Mouse (Mus musculus): ENCODE results near the gene Ccdc157. TPM values are rescaled to one million over a fixed set of nuclear protein-coding genes. Genes with fewer than 3 reads are reported as not detected.
A peak's percentile ranks its signal among the peaks of the same experiment; 100 is the strongest.

Gene Ccdc157
- polyA plus RNA-seq, 2 experiments: 0.32 to 0.97 TPM

GRCm38 (mm10) chr11:4095171-4096053 is 64.7 kb downstream of the Ccdc157 start, which contains the start of gene Mtfp1:
Gene Mtfp1 (minus strand): TSS chr11:4095445.
- H3K4me1 ChIP-seq (replicated peaks; ENCODE audit: control insufficient read depth in 2 of 2, insufficient read depth in 2 of 2, low read length in 1 of 2): peaks cover 13 to 24% of the 10 kb centered on the region in 2 experiments
- DNase-seq (ENCODE audit: low read depth in 3 of 3, low spot score in 3 of 3) (peak; percentile 52 to 62 (median 55)), ATAC-seq (ENCODE audit: insufficient read depth) (peak; percentile 19; the same call in 1 of the 2 replicates)
- H3K27me3 ChIP-seq (ENCODE audit: control insufficient read depth, insufficient read depth, low read length): no peaks in the 10 kb centered on the region
- H3K9me3 ChIP-seq (ENCODE audit: control insufficient read depth, low read length): no peaks in the 10 kb centered on the region; the same call in 1 of the 2 replicates
- H3K27ac ChIP-seq: peak within 1 kb of the TSS; percentile 67
- H3K36me3 ChIP-seq (replicated peaks; ENCODE audit: control insufficient read depth, insufficient read depth, low read depth): peaks cover 21% of the 10 kb centered on the region
- WGBS (ENCODE audit: insufficient replicate concordance): 5% methylated on average over 34 of the region's 34 CpGs
- TF ChIP-seq EP300 (IDR thresholded peaks at IDR 0.05; ENCODE audit: low read depth) (no peak), CTCF (IDR thresholded peaks at IDR 0.05; ENCODE audit: low read depth) (peak; percentile 38)
- peak within 1 kb of the TSS; percentile 62 for H3K9ac ChIP-seq (replicated peaks)
- peak within 1 kb of the TSS; percentile 57 to 91 for H3K4me3 ChIP-seq (ENCODE audit: insufficient read depth in 1 of 2, low read depth in 2 of 2, low read length in 2 of 2)
- peak within 1 kb of the TSS; percentile 85 for H3K4me2 ChIP-seq (ENCODE audit: low read depth)

DNA sequence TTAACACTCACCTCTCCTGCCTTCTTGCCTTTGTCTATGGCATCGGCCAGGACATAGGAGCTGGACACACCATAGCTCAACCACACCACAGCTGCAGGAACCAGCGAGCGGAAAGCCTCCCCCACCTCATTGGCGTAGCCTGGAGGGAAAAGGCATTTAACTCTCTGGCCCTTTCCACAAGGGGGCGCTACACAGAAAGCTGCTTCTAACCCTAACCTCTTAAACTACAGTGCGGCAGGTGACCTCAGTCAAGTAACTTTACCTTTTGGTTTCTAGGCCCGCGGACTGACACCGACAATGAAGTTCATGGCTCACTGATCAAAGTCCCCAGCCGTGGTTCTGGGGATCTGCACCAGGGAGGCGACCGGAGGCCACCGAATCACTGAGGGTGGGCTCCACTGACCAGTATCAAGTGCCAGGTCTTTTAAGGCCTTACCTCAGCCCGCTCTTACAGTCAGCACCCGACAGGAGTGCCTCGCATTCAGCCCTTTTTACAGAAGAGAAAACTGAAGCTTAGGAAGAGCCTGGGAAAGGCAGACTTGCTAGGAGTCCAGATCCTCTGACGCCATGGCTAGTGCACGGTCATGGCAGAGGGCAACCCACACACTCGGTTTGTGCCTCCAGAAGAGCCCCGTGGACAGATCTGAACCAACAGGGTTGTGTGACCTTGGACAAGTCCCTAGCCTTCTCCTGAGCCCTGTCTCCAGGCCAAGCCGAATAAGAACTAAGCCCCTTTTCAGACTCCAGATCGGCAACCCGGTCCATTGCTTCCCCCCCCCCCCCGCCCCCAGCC is 65.5 kb downstream of the Ccdc157 start:
- TF ChIP-seq CTCF (IDR thresholded peaks at IDR 0.05; ENCODE audit: low read depth) (peak; percentile 98), EP300 (IDR thresholded peaks at IDR 0.05; ENCODE audit: low read depth) (no peak)
- WGBS (ENCODE audit: insufficient replicate concordance): 3% methylated on average over 24 of the region's 24 CpGs
- Histone ChIP-seq H3K27ac (peak overlapping the region; percentile 67), H3K9me3 (ENCODE audit: control insufficient read depth, low read length) (no peaks in the 10 kb centered on the region; the same call in 1 of the 2 replicates), H3K27me3 (ENCODE audit: control insufficient read depth, insufficient read depth, low read length) (no peaks in the 10 kb centered on the region), H3K4me1 (replicated peaks; ENCODE audit: control insufficient read depth in 2 of 2, insufficient read depth in 2 of 2, low read length in 1 of 2) (peaks cover 13 to 24% of the 10 kb centered on the region in 2 experiments), H3K9ac (replicated peaks) (peak overlapping the region; percentile 62), H3K4me3 (ENCODE audit: insufficient read depth in 1 of 2, low read depth in 2 of 2, low read length in 2 of 2) (peak overlapping the region; percentile 57 to 91), H3K4me2 (ENCODE audit: low read depth) (peak overlapping the region; percentile 85), H3K36me3 (replicated peaks; ENCODE audit: control insufficient read depth, insufficient read depth, low read depth) (peaks cover 21% of the 10 kb centered on the region)
- DNase-seq (ENCODE audit: low read depth in 3 of 3, low spot score in 3 of 3) (peak; percentile 76 to 82 (median 76)), ATAC-seq (ENCODE audit: insufficient read depth) (peak; percentile 22; the same call in 1 of the 2 replicates)

DNA sequence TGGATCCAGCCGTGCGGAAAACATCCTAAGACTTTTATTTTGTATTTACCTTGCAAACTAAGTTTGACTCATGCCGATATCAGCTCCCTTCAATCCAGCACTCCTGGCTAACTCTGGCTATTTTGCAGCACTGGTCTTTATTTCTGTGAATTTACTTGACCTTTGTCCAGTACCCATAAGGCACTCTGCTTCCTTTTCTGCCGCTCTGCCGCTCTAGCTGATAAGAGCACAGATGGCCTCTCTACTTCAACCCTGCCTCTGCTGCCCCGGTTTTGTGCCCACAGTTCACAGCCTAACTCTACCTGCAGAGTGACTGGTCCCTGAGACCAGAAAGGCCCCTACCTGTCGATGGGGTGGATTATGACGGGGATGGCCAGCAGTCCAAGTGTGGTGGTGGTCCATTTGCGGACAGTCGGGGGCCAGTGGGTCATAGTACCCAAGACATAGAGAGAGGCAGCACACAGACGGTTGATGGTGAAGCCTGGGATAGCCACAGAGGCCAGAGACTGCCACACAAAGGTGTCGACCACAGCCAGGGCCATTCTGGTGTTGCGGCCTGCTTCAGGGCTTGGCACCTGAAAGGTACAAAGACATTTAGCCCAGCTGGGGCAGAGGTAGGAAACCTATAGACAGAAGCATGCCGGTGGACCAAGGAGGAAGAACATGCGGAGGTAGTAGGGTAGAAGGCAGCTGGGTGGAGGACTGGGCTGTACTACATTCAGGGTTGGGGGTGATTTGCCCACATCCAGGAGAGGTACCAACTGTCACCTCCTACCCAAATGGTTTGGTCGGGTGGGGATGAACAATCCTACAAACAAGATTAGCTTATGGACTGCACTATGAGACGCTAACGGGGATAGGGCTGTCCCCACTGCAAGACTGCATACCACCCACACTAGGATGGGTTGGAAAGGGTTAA is 66.4 kb downstream of the Ccdc157 start:
- no peak for DNase-seq (ENCODE audit: low read depth in 3 of 3, low spot score in 3 of 3)
- H3K4me2 ChIP-seq (ENCODE audit: low read depth): peak overlapping the region; percentile 85
- H3K4me3 ChIP-seq (ENCODE audit: insufficient read depth in 1 of 2, low read depth in 2 of 2, low read length in 2 of 2): peak overlapping the region; percentile 57 to 91
- ATAC-seq (ENCODE audit: insufficient read depth): no peak
- H3K27me3 ChIP-seq (ENCODE audit: control insufficient read depth, insufficient read depth, low read length): no peaks in the 10 kb centered on the region
- H3K9me3 ChIP-seq (ENCODE audit: control insufficient read depth, low read length): no peaks in the 10 kb centered on the region; the same call in 1 of the 2 replicates
- peaks cover 13 to 24% of the 10 kb centered on the region in 2 experiments for H3K4me1 ChIP-seq (replicated peaks; ENCODE audit: control insufficient read depth in 2 of 2, insufficient read depth in 2 of 2, low read length in 1 of 2)
- H3K36me3 ChIP-seq (replicated peaks; ENCODE audit: control insufficient read depth, insufficient read depth, low read depth): peaks cover 21% of the 10 kb centered on the region
- no peak overlapping the region for H3K27ac ChIP-seq
- WGBS (ENCODE audit: insufficient replicate concordance): 66% methylated on average over 18 of the region's 18 CpGs
- TF ChIP-seq CTCF (IDR thresholded peaks at IDR 0.05; ENCODE audit: low read depth) (no peak), EP300 (IDR thresholded peaks at IDR 0.05; ENCODE audit: low read depth) (no peak)
- no peak overlapping the region for H3K9ac ChIP-seq (replicated peaks)

Small RNA genes within 50 kb of the gene (microRNA-seq; reads per million reads assigned to microRNA genes)
- 5.1 reads per million, percentile 7 among the genes with 10 or more reads in this experiment for gene Mir3060

Other genes with a start within 250 kb of the Ccdc157 start
- 0.22 and 0.31 TPM in 2 replicates for gene Slc35e4, start 245.6 kb downstream of the Ccdc157 start, polyA plus RNA-seq (2012; rRNA removed)
- 0.33 and 0.37 TPM in 2 replicates for gene Slc35e4, start 245.6 kb downstream of the Ccdc157 start, polyA plus RNA-seq (2014; fragmentation: Nextera tagmentation; extraction: Ambion mirVana)
- 14.6 and 16.7 TPM in 2 replicates for gene Tcn2, start 228.1 kb downstream of the Ccdc157 start, polyA plus RNA-seq (2012; rRNA removed)
- gene Tcn2, start 228.1 kb downstream of the Ccdc157 start, polyA plus RNA-seq (2014; fragmentation: Nextera tagmentation; extraction: Ambion mirVana): 16.3 and 17.5 TPM in 2 replicates
- 29.4 and 35.4 TPM in 2 replicates for gene Pes1, start 196.3 kb downstream of the Ccdc157 start, polyA plus RNA-seq (2012; rRNA removed)
- gene Pes1, start 196.3 kb downstream of the Ccdc157 start, polyA plus RNA-seq (2014; fragmentation: Nextera tagmentation; extraction: Ambion mirVana): 33.1 and 34.2 TPM in 2 replicates
- not detected in 2 replicates for gene 4930556J24Rik, start 183.5 kb downstream of the Ccdc157 start, polyA plus RNA-seq (2012; rRNA removed)
- not detected in 2 replicates for gene 4930556J24Rik, start 183.5 kb downstream of the Ccdc157 start, polyA plus RNA-seq (2014; fragmentation: Nextera tagmentation; extraction: Ambion mirVana)
- 0.87 and 1.5 TPM in 2 replicates for gene Gal3st1, start 176.7 kb downstream of the Ccdc157 start, polyA plus RNA-seq (2012; rRNA removed)
- gene Gal3st1, start 176.7 kb downstream of the Ccdc157 start, polyA plus RNA-seq (2014; fragmentation: Nextera tagmentation; extraction: Ambion mirVana): 0.65 and 1.00 TPM in 2 replicates
- 0.93 and 1.1 TPM in 2 replicates for gene Sec14l4, start 128.8 kb downstream of the Ccdc157 start, polyA plus RNA-seq (2012; rRNA removed)
- 1.6 and 2.1 TPM in 2 replicates for gene Sec14l4, start 128.8 kb downstream of the Ccdc157 start, polyA plus RNA-seq (2014; fragmentation: Nextera tagmentation; extraction: Ambion mirVana)
- gene Sec14l3, start 95.5 kb downstream of the Ccdc157 start, polyA plus RNA-seq (2012; rRNA removed): not detected in 2 replicates
- gene Sec14l3, start 95.5 kb downstream of the Ccdc157 start, polyA plus RNA-seq (2014; fragmentation: Nextera tagmentation; extraction: Ambion mirVana): not detected in 2 replicates
- gene Mtfp1, start 64.8 kb downstream of the Ccdc157 start, polyA plus RNA-seq (2012; rRNA removed): 13.3 and 16.7 TPM in 2 replicates
- 20.6 and 22.5 TPM in 2 replicates for gene Mtfp1, start 64.8 kb downstream of the Ccdc157 start, polyA plus RNA-seq (2014; fragmentation: Nextera tagmentation; extraction: Ambion mirVana)
- 6.9 and 9.5 TPM in 2 replicates for gene Sec14l2, start 36.9 kb downstream of the Ccdc157 start, polyA plus RNA-seq (2012; rRNA removed)
- 4.5 and 6.0 TPM in 2 replicates for gene Sec14l2, start 36.9 kb downstream of the Ccdc157 start, polyA plus RNA-seq (2014; fragmentation: Nextera tagmentation; extraction: Ambion mirVana)
- 4.8 and 5.1 TPM in 2 replicates for gene Rnf215, start 25.1 kb downstream of the Ccdc157 start, polyA plus RNA-seq (2012; rRNA removed)
- 4.3 and 6.2 TPM in 2 replicates for gene Rnf215, start 25.1 kb downstream of the Ccdc157 start, polyA plus RNA-seq (2014; fragmentation: Nextera tagmentation; extraction: Ambion mirVana)
- 16.4 and 18.6 TPM in 2 replicates for gene Sf3a1, start 57 bp upstream of the Ccdc157 start, polyA plus RNA-seq (2012; rRNA removed)
- gene Sf3a1, start 57 bp upstream of the Ccdc157 start, polyA plus RNA-seq (2014; fragmentation: Nextera tagmentation; extraction: Ambion mirVana): 23.5 and 24.2 TPM in 2 replicates
- gene Tbc1d10a, start 26.5 kb upstream of the Ccdc157 start, polyA plus RNA-seq (2012; rRNA removed): 5.3 and 6.2 TPM in 2 replicates
- gene Tbc1d10a, start 26.5 kb upstream of the Ccdc157 start, polyA plus RNA-seq (2014; fragmentation: Nextera tagmentation; extraction: Ambion mirVana): 2.6 and 3.4 TPM in 2 replicates
- gene Castor1, start 57.9 kb upstream of the Ccdc157 start, polyA plus RNA-seq (2012; rRNA removed): 1.0 and 1.1 TPM in 2 replicates
- 1.4 and 1.5 TPM in 2 replicates for gene Castor1, start 57.9 kb upstream of the Ccdc157 start, polyA plus RNA-seq (2014; fragmentation: Nextera tagmentation; extraction: Ambion mirVana)
- gene Osm, start 76.1 kb upstream of the Ccdc157 start, polyA plus RNA-seq (2012; rRNA removed): 0.85 and 0.88 TPM in 2 replicates
- 0.34 and 0.41 TPM in 2 replicates for gene Osm, start 76.1 kb upstream of the Ccdc157 start, polyA plus RNA-seq (2014; fragmentation: Nextera tagmentation; extraction: Ambion mirVana)
- 0.02 TPM in 1 of 2 replicates, not detected in the other for gene Lif, start 97.3 kb upstream of the Ccdc157 start, polyA plus RNA-seq (2012; rRNA removed)
- gene Lif, start 97.3 kb upstream of the Ccdc157 start, polyA plus RNA-seq (2014; fragmentation: Nextera tagmentation; extraction: Ambion mirVana): not detected in 2 replicates

All from liver, embryonic 14.5 days (tissue).